Mouse (Mus musculus) forebrain, embryonic 14.5 days (tissue): Measurements from ENCODE around the gene Sqor. TPM values are rescaled to one million over a fixed set of nuclear protein-coding genes. Genes with fewer than 3 reads are reported as not detected.
A peak's percentile ranks its signal among the peaks of the same experiment; 100 is the strongest.

Source experiments
- ATAC-seq: fragments of 200-750 bp; cut with Nextera tagmentation; 2 replicates; pipeline ENCODE4 v1.8.0; 2017; ENCODE audit warnings: mild to moderate bottlenecking, moderate library complexity
- DNase-seq: peaks from one replicate; pipeline ENCODE4 v3.0.0-alpha.2; 2015; ENCODE audit warnings: low spot score
- H3K27ac ChIP-seq: fragments of 300-500 bp; sonication (generic); 2 replicates; pipeline ENCODE4 v1.5.1; 2014; ENCODE audit warnings: low read depth, mild to moderate bottlenecking, control low read depth, low read length, moderate library complexity
- H3K27me3 ChIP-seq: fragments of 300-500 bp; sonication (generic); replicated peaks from 2 replicates; pipeline ENCODE4 v1.6.1; 2014; ENCODE audit warnings: low read length, control low read depth, mixed read lengths; ENCODE audit not compliant: control insufficient read depth, insufficient read depth
- H3K36me3 ChIP-seq: fragments of 300-500 bp; sonication (generic); 2 replicates; pipeline ENCODE4 v1.6.1; 2014; ENCODE audit warnings: low read length, control low read depth; ENCODE audit not compliant: control insufficient read depth, insufficient read depth
- H3K4me1 ChIP-seq: fragments of 300-500 bp; sonication (generic); 2 replicates; pipeline ENCODE4 v1.6.1; 2014; ENCODE audit warnings: antibody characterized with exemption, low read length, control low read depth; ENCODE audit not compliant: control insufficient read depth, insufficient read depth
- H3K4me2 ChIP-seq: fragments of 300-500 bp; sonication (generic); 2 replicates; pipeline ENCODE4 v1.6.1; 2014; ENCODE audit warnings: mild to moderate bottlenecking, control low read depth, low read length
- H3K4me3 ChIP-seq: fragments of 300-500 bp; sonication (generic); 2 replicates; pipeline ENCODE4 v1.5.1; 2014; ENCODE audit warnings: low read depth, low read length, control low read depth
- H3K9ac ChIP-seq: fragments of 300-500 bp; sonication (generic); 2 replicates; pipeline ENCODE4 v1.6.1; 2014; ENCODE audit warnings: mild to moderate bottlenecking, low read length, control low read depth, moderate library complexity
- H3K9me3 ChIP-seq: fragments of 300-500 bp; sonication (generic); replicated peaks from 2 replicates; pipeline ENCODE4 v1.6.1; 2016; ENCODE audit warnings: low read length, control low read depth, mixed read lengths; ENCODE audit not compliant: control insufficient read depth
- WGBS: fragments of 180-500 bp; shearing (Covaris S2); extraction: QIAGEN DNeasy Blood & Tissue Kit; methylation state at CpG from one replicate; pipeline ENCODE4 v1.1.7; 2014; 5-methylcytosine and 5-hydroxymethylcytosine counted together
- polyA plus RNA-seq: library from polyadenylated mRNA; unstranded; fragments of >200 nt; fragmentation: Nextera tagmentation; extraction: Ambion mirVana; gene quantifications from 2 replicates; pipeline ENCODE4 v1.2.1, GENCODE M21; 2014

Gene Sqor
- polyA plus RNA-seq, 1 experiment from 2014 or later, result 2.8 TPM

DNA sequence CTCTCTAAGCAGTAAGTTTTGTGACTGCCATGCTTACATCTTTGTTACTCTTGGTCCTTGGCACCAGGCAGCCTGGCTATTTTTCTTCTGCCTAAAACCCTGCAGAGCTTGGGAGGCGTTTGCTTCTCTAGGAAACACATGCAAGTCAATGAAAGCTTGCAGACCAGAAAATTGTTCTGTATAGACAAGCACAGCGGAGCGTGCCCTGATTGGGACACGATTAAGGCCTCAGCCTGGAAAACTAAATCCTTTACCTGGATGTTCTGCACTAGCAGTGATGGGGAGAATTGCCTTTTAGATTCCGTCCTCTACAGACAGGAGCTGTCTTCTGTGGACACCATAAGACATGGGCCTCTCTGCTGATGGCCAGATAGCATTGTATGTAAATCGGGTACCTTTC lies 39.4 kb downstream of the Sqor start:
- no peaks in the 10 kb centered on the region for H3K36me3 ChIP-seq
- ATAC-seq (no peak), DNase-seq (no peak)
- no peaks in the 10 kb centered on the region for H3K9me3 ChIP-seq
- 75% methylated on average over 6 of the region's 6 CpGs for WGBS
- no peak overlapping the region for H3K4me3 ChIP-seq
- no peaks in the 10 kb centered on the region for H3K27me3 ChIP-seq
- H3K4me2 ChIP-seq, result no peak overlapping the region
- no peak overlapping the region for H3K27ac ChIP-seq
- H3K9ac ChIP-seq, result no peak overlapping the region
- no peaks in the 10 kb centered on the region for H3K4me1 ChIP-seq

DNA sequence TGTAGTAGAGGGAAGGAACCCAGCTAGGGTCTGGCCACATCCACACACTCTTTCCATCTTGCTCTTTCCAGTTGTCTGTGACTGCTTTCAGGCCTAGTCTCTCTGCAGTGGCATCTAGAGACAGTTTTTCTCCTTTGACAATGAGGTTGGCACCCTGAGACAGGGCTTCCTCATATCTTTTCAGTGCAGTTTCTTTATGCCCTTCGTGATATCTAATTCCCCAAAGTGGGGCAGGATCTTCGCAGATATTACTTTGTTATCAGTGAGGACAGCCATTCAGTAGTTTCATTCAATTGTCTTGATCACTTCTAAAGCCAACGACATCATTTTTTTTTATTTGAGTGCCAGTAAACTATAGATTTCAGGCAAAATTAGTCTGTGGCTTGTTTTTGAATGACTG lies 41.0 kb downstream of the Sqor start:
- H3K36me3 ChIP-seq, result no peaks in the 10 kb centered on the region
- WGBS, result 92% methylated on average over 3 of the region's 3 CpGs
- H3K4me3 ChIP-seq, result no peak overlapping the region
- no peaks in the 10 kb centered on the region for H3K27me3 ChIP-seq
- H3K9ac ChIP-seq, result no peak overlapping the region
- H3K4me2 ChIP-seq, result no peak overlapping the region
- no peaks in the 10 kb centered on the region for H3K9me3 ChIP-seq
- no peak for ATAC-seq
- H3K4me1 ChIP-seq, result no peaks in the 10 kb centered on the region
- no peak for DNase-seq
- H3K27ac ChIP-seq, result no peak overlapping the region

DNA sequence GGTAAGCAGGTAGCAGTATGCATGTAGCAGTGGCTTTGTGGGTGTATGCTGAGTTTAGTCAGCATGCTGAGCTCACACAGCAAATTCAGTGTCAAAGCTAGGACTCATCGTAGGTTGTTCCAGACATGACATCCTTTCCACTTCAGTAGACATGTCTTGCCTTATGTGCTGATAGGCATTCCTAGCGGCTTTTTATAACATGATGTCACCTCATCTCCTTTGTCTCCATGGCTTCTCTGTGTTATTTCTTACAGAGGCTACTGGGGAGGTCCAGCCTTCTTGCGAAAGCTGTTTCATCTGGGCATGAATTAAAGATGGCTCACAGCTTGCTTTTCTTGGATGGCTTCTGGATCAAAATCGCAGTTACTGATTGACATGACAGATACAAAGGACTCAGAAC lies 44.0 kb downstream of the Sqor start:
- Histone ChIP-seq H3K9ac (no peak overlapping the region), H3K27me3 (no peaks in the 10 kb centered on the region), H3K4me3 (no peak overlapping the region), H3K36me3 (no peaks in the 10 kb centered on the region), H3K27ac (no peak overlapping the region), H3K4me1 (no peaks in the 10 kb centered on the region), H3K9me3 (no peaks in the 10 kb centered on the region), H3K4me2 (no peak overlapping the region)
- WGBS, result 80% methylated on average over 4 of the region's 4 CpGs
- ATAC-seq, result no peak
- no peak for DNase-seq

DNA sequence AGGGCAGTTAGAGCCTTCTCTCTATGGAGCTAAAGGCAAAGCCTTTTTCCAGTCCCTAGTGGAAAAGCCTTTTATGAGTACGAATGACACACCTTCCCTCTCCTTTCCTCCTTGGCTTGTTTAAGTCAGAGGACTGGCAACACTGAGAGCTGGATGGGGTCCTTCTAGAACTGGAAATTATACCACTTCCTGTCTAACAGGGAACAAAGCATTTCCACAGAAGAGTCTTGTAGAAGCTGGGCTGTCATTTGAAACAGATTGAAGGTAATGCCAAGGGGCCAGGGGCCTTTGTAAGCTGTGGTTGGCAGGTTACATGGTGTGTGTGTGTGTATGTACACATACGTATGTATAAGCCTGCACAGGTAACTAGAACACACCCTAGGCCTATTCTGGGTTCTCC lies 51.9 kb downstream of the Sqor start:
- Histone ChIP-seq H3K4me2 (no peak overlapping the region), H3K9ac (no peak overlapping the region), H3K27me3 (no peaks in the 10 kb centered on the region), H3K36me3 (no peaks in the 10 kb centered on the region), H3K4me1 (no peaks in the 10 kb centered on the region), H3K4me3 (no peak overlapping the region), H3K9me3 (no peaks in the 10 kb centered on the region), H3K27ac (no peak overlapping the region)
- no peak for ATAC-seq
- WGBS, result 91% methylated on average over 2 of the region's 2 CpGs
- DNase-seq, result no peak

DNA sequence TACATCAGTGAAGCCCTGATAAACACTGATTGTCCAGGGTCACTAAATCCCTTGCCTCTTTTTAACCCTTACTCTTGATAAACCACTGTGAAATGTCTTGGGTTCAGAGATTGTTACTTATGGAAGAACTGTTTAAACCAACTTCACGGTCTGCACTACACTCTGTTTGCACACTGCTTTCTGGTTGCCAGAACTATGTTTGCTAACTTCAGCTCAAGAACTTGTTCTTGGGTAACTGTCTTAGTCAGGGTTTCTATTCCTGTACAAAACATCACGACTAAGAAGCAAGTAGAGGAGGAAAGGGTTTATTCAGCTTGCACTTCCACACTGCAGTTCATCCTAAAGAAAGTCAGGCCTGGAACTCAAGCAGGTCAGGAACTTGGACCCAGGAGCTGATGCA lies 56.2 kb downstream of the Sqor start:
- H3K27me3 ChIP-seq, result no peaks in the 10 kb centered on the region
- no peaks in the 10 kb centered on the region for H3K36me3 ChIP-seq
- DNase-seq, result no peak
- no peaks in the 10 kb centered on the region for H3K4me1 ChIP-seq
- no peaks in the 10 kb centered on the region for H3K9me3 ChIP-seq
- H3K4me2 ChIP-seq, result no peak overlapping the region
- no peak overlapping the region for H3K9ac ChIP-seq
- H3K4me3 ChIP-seq, result no peak overlapping the region
- ATAC-seq, result no peak
- H3K27ac ChIP-seq, result no peak overlapping the region
- 67% methylated on average over 2 of the region's 2 CpGs for WGBS

DNA sequence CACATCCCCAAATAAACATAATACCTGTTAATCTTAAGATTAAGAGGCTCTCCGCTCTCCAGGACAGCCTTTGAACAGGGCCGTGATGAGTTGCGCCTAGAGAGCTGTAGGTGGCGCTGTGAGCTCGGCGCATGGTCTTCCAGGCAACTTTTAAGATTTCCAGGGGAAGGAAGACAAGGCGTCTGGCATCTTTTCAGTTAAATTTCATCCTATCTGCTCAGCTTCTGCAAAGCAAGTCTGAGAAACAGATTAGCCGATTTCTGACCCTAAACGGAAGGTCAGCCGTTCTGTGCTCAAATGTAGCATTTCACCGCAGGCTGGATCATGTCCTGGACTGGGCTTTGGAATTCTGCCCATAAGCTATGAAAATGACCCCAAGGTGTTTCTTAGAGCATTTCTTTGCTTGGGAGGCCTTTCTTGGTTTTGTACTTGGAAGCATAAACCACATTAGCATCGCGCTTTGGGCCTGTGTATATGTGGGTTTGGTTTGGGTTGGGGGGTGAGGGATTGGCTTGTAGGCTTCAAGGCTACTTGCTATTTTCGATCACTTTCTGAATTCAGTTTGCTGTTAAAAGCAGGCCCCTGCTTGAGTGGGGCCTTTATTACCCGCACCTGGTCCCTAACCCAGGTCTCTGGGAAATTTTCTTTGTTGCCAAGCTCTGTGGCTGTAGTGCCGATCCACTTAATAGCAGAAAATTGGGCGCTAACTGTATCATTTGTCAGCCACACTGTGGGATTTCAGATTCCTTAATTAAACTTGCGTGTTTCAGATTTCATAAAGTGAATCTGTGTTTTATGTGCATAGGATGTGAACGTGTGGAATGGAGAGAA lies 60.6 kb downstream of the Sqor start:
- H3K4me1 ChIP-seq, result no peaks in the 10 kb centered on the region
- no peak overlapping the region for H3K27ac ChIP-seq
- no peak overlapping the region for H3K9ac ChIP-seq
- no peaks in the 10 kb centered on the region for H3K36me3 ChIP-seq
- H3K9me3 ChIP-seq, result no peaks in the 10 kb centered on the region
- H3K4me2 ChIP-seq, result peak overlapping the region; percentile 31; the same call in 1 of the 2 replicates
- no peaks in the 10 kb centered on the region for H3K27me3 ChIP-seq
- ATAC-seq (peak; percentile 60; the same call in 1 of the 2 replicates), DNase-seq (peak; percentile 85)
- WGBS, result 35% methylated on average over 19 of the region's 19 CpGs
- no peak overlapping the region for H3K4me3 ChIP-seq

DNA sequence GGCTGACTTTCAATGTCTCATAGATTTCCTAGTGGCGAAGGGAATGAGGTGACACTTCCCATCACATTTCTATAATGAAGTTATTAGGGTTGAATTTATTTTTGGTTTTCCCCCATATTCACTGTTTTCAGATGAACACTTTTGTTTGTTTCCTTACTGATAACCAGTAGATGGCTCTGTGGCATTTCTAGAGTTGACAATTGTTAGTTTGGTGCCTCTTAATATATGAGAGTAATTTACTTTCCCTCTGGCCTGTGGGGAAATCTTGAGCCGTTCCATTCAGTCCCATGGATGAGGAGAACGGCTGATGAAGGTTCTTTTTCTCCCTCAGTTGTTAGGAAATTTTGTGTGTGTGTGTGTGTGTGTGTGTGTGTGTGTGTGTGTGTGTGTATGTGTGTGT lies 61.3 kb downstream of the Sqor start:
- Histone ChIP-seq H3K27ac (no peak overlapping the region), H3K9me3 (no peaks in the 10 kb centered on the region), H3K4me2 (no peak overlapping the region), H3K36me3 (no peaks in the 10 kb centered on the region), H3K4me1 (no peaks in the 10 kb centered on the region), H3K27me3 (no peaks in the 10 kb centered on the region), H3K4me3 (no peak overlapping the region), H3K9ac (no peak overlapping the region)
- ATAC-seq, result no peak
- 50% methylated on average over 3 of the region's 3 CpGs for WGBS
- peak; percentile 58 for DNase-seq

DNA sequence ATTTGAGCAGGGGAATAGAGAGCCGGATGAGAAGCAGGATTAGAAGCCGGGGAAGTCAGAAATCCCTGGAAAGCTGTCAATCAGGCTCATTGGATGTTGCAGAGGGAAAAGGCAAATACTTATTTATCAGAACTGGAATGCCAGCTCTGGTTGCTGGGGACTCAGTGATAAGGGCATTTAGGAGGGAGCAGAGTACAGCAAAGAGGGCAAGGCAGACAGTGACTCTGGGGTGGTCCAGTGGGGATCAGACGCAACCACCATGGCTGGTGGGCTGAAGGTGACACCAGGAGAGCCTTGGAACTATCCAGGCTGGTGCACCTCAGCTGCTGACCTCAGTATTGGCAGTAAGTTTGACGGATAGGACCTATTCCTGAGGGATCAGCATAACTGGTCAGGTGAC lies 89.6 kb downstream of the Sqor start:
- ATAC-seq, result no peak
- Histone ChIP-seq H3K9me3 (no peaks in the 10 kb centered on the region), H3K4me3 (no peak overlapping the region), H3K36me3 (no peaks in the 10 kb centered on the region), H3K4me2 (no peak overlapping the region), H3K27me3 (no peaks in the 10 kb centered on the region), H3K9ac (no peak overlapping the region), H3K4me1 (no peaks in the 10 kb centered on the region), H3K27ac (no peak overlapping the region)
- 66% methylated on average over 4 of the region's 4 CpGs for WGBS
- DNase-seq, result no peak

DNA sequence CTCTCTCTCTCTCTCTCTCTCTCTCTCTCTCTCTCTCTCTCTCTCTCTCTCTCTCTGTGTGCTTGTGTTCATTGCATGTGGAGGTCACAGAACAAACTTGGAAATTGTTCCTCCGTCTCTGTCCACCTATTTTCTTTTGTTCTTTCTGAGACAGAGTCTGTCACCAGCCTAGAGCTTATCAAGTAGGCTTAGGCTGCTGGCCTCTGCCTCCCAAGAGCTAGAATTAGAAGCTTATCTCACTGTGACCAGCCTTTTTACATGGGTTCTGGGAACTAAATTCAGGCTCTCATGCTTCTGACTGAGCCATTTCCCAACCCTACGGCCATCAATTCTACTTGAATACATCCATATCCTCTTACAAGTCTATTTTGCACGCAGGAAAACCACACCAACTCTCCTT lies 90.3 kb downstream of the Sqor start:
- no peaks in the 10 kb centered on the region for H3K4me1 ChIP-seq
- no peaks in the 10 kb centered on the region for H3K27me3 ChIP-seq
- H3K4me2 ChIP-seq, result no peak overlapping the region
- no peaks in the 10 kb centered on the region for H3K9me3 ChIP-seq
- no peak overlapping the region for H3K4me3 ChIP-seq
- H3K36me3 ChIP-seq, result no peaks in the 10 kb centered on the region
- ATAC-seq (no peak), DNase-seq (no peak)
- H3K27ac ChIP-seq, result no peak overlapping the region
- no peak overlapping the region for H3K9ac ChIP-seq
- 85% methylated on average over 3 of the region's 3 CpGs for WGBS
